Mouse (Mus musculus) forebrain, embryonic 13.5 days (tissue): ENCODE results near the gene Uimc1. TPM values are rescaled to one million over a fixed set of nuclear protein-coding genes. Genes with fewer than 3 reads are reported as not detected.

Source experiments
- ATAC-seq: fragments of 200-750 bp; cut with Nextera tagmentation; 2 replicates; pipeline ENCODE4 v1.8.0; 2017
- H3K27ac ChIP-seq: fragments of 300-500 bp; sonication (generic); 2 replicates; pipeline ENCODE4 v1.5.1; 2015; ENCODE audit warnings: inconsistent platforms, mild to moderate bottlenecking, moderate library complexity
- H3K27me3 ChIP-seq: fragments of 300-500 bp; sonication (generic); 2 replicates; pipeline ENCODE4 v1.6.1; 2015; ENCODE audit warnings: mild to moderate bottlenecking, inconsistent platforms
- H3K36me3 ChIP-seq: fragments of 300-500 bp; sonication (generic); 2 replicates; pipeline ENCODE4 v1.6.1; 2015; ENCODE audit warnings: mild to moderate bottlenecking, inconsistent platforms; ENCODE audit not compliant: poor library complexity, severe bottlenecking
- H3K4me1 ChIP-seq: fragments of 300-500 bp; sonication (generic); 2 replicates; pipeline ENCODE4 v1.6.1; 2015; ENCODE audit warnings: inconsistent platforms
- H3K4me2 ChIP-seq: fragments of 300-500 bp; sonication (generic); 2 replicates; pipeline ENCODE4 v1.6.1; 2015; ENCODE audit warnings: inconsistent platforms, mild to moderate bottlenecking, moderate library complexity
- H3K4me3 ChIP-seq: fragments of 300-500 bp; sonication (generic); 2 replicates; pipeline ENCODE4 v1.5.1; 2015; ENCODE audit warnings: mild to moderate bottlenecking, inconsistent platforms
- H3K9ac ChIP-seq: fragments of 300-500 bp; sonication (generic); 2 replicates; pipeline ENCODE4 v1.6.1; 2015; ENCODE audit warnings: mild to moderate bottlenecking, inconsistent platforms
- H3K9me3 ChIP-seq: fragments of 300-500 bp; sonication (generic); replicated peaks from 2 replicates; pipeline ENCODE4 v1.6.1; 2016; ENCODE audit warnings: inconsistent platforms
- WGBS: fragments of 180-500 bp; shearing (Covaris S2); methylation state at CpG from one replicate; pipeline ENCODE4 v1.1.7; 2015; 5-methylcytosine and 5-hydroxymethylcytosine counted together
- polyA plus RNA-seq: library from polyadenylated mRNA; unstranded; fragments of >200 nt; fragmentation: Nextera tagmentation; extraction: Ambion mirVana; gene quantifications from 2 replicates; pipeline ENCODE4 v1.2.1, GENCODE M21; 2015

The Uimc1 gene
- polyA plus RNA-seq, 1 experiment from 2014 or later = 24.3 TPM

GRCm38 (mm10) chr13:55022715-55023114 lies 77.4 kb downstream of the Uimc1 start:
- WGBS = 85% methylated on average over 9 of the region's 9 CpGs
- ATAC-seq = no peak
- Histone ChIP-seq H3K4me3 (no peak overlapping the region), H3K4me2 (no peak overlapping the region), H3K27me3 (no peaks in the 10 kb centered on the region), H3K4me1 (no peaks in the 10 kb centered on the region), H3K27ac (no peak overlapping the region), H3K36me3 (peaks cover 12% of the 10 kb centered on the region), H3K9ac (no peak overlapping the region), H3K9me3 (no peaks in the 10 kb centered on the region)

GRCm38 (mm10) chr13:55022256-55022655 lies 77.8 kb downstream of the Uimc1 start:
- Histone ChIP-seq H3K4me2 (no peak overlapping the region), H3K36me3 (peaks cover 9% of the 10 kb centered on the region), H3K4me1 (no peaks in the 10 kb centered on the region), H3K27ac (no peak overlapping the region), H3K4me3 (no peak overlapping the region), H3K27me3 (no peaks in the 10 kb centered on the region), H3K9ac (no peak overlapping the region), H3K9me3 (no peaks in the 10 kb centered on the region)
- no peak for ATAC-seq
- 32% methylated on average over 4 of the region's 4 CpGs for WGBS

GRCm38 (mm10) chr13:55021194-55021779 lies 78.8 kb downstream of the Uimc1 start, which contains the start of gene Hk3:
TSS of gene Hk3 (minus strand) at chr13:55021385.
- Histone ChIP-seq H3K9me3 (no peaks in the 10 kb centered on the region), H3K27ac (no peak within 1 kb of the TSS), H3K36me3 (peaks cover 8% of the 10 kb centered on the region), H3K9ac (no peak within 1 kb of the TSS), H3K4me2 (no peak within 1 kb of the TSS), H3K4me3 (no peak within 1 kb of the TSS), H3K27me3 (no peaks in the 10 kb centered on the region), H3K4me1 (no peaks in the 10 kb centered on the region)
- WGBS = 93% methylated on average over 13 of the region's 13 CpGs
- ATAC-seq = no peak

- Histone ChIP-seq H3K27me3 (0 out of 2 replicates have a peak, but pooled peaks cover 2% of the 10 kb centered on the region), H3K4me2 (no peak overlapping the region), H3K4me3 (no peak overlapping the region), H3K9me3 (no peaks in the 10 kb centered on the region), H3K9ac (no peak overlapping the region), H3K36me3 (no peaks in the 10 kb centered on the region), H3K27ac (no peak overlapping the region), H3K4me1 (no peaks in the 10 kb centered on the region)
- WGBS = 95% methylated on average over 4 of the region's 4 CpGs
- no peak for ATAC-seq
Measured at GRCm38 (mm10) chr13:55020051-55020450, 80.0 kb downstream of the Uimc1 start.

GRCm38 (mm10) chr13:55019181-55019580 lies 80.9 kb downstream of the Uimc1 start:
- Histone ChIP-seq H3K4me1 (no peaks in the 10 kb centered on the region), H3K27ac (no peak overlapping the region), H3K27me3 (0 out of 2 replicates have a peak, but pooled peaks cover 4% of the 10 kb centered on the region), H3K9me3 (no peaks in the 10 kb centered on the region), H3K36me3 (no peaks in the 10 kb centered on the region), H3K4me3 (no peak overlapping the region), H3K9ac (no peak overlapping the region), H3K4me2 (no peak overlapping the region)
- ATAC-seq = no peak
- 65% methylated on average over 3 of the region's 3 CpGs for WGBS

- Histone ChIP-seq H3K27ac (no peak overlapping the region), H3K27me3 (0 out of 2 replicates have a peak, but pooled peaks cover 4% of the 10 kb centered on the region), H3K9me3 (no peaks in the 10 kb centered on the region), H3K4me2 (no peak overlapping the region), H3K36me3 (no peaks in the 10 kb centered on the region), H3K4me1 (no peaks in the 10 kb centered on the region), H3K4me3 (no peak overlapping the region), H3K9ac (no peak overlapping the region)
- WGBS = 91% methylated on average over 9 of the region's 9 CpGs
- ATAC-seq = no peak
Measured at GRCm38 (mm10) chr13:55018700-55019099, 81.4 kb downstream of the Uimc1 start.

GRCm38 (mm10) chr13:55017898-55018599 lies 82.1 kb downstream of the Uimc1 start:
- H3K9me3 ChIP-seq = no peaks in the 10 kb centered on the region
- no peak for ATAC-seq
- no peak overlapping the region for H3K4me2 ChIP-seq
- H3K27me3 ChIP-seq = peaks cover 7% of the 10 kb centered on the region; the same call in 1 of the 2 replicates
- no peak overlapping the region for H3K4me3 ChIP-seq
- H3K9ac ChIP-seq = no peak overlapping the region
- no peak overlapping the region for H3K27ac ChIP-seq
- H3K4me1 ChIP-seq = no peaks in the 10 kb centered on the region
- no peaks in the 10 kb centered on the region for H3K36me3 ChIP-seq
- WGBS = 86% methylated on average over 8 of the region's 8 CpGs

GRCm38 (mm10) chr13:55017154-55017897 lies 82.8 kb downstream of the Uimc1 start:
- Histone ChIP-seq H3K36me3 (no peaks in the 10 kb centered on the region), H3K4me1 (peaks cover 1% of the 10 kb centered on the region), H3K9me3 (no peaks in the 10 kb centered on the region), H3K27me3 (peaks cover 8% of the 10 kb centered on the region; the same call in 1 of the 2 replicates), H3K4me2 (no peak overlapping the region), H3K27ac (no peak overlapping the region), H3K4me3 (no peak overlapping the region), H3K9ac (no peak overlapping the region)
- 88% methylated on average over 12 of the region's 12 CpGs for WGBS
- no peak for ATAC-seq

GRCm38 (mm10) chr13:55014451-55014850 lies 85.6 kb downstream of the Uimc1 start:
- Histone ChIP-seq H3K9ac (no peak overlapping the region), H3K9me3 (no peaks in the 10 kb centered on the region), H3K27ac (no peak overlapping the region), H3K4me2 (no peak overlapping the region), H3K4me1 (peaks cover 7% of the 10 kb centered on the region), H3K27me3 (peaks cover 11% of the 10 kb centered on the region; the same call in 1 of the 2 replicates), H3K4me3 (no peak overlapping the region), H3K36me3 (no peaks in the 10 kb centered on the region)
- ATAC-seq = no peak
- 62% methylated on average over 9 of the region's 9 CpGs for WGBS

GRCm38 (mm10) chr13:55013702-55014344 lies 86.3 kb downstream of the Uimc1 start:
- Histone ChIP-seq H3K4me3 (no peak overlapping the region), H3K36me3 (no peaks in the 10 kb centered on the region), H3K27ac (no peak overlapping the region), H3K9ac (no peak overlapping the region), H3K4me1 (peaks cover 9% of the 10 kb centered on the region), H3K4me2 (no peak overlapping the region), H3K9me3 (no peaks in the 10 kb centered on the region), H3K27me3 (peaks cover 11% of the 10 kb centered on the region; the same call in 1 of the 2 replicates)
- WGBS = 24% methylated on average over 9 of the region's 9 CpGs
- ATAC-seq = no peak

- no peaks in the 10 kb centered on the region for H3K9me3 ChIP-seq
- peaks cover 19% of the 10 kb centered on the region for H3K4me1 ChIP-seq
- 0 out of 2 replicates have a peak, but pooled peaks have one; percentile 46 for ATAC-seq
- peaks cover 11% of the 10 kb centered on the region; the same call in 1 of the 2 replicates for H3K27me3 ChIP-seq
- H3K9ac ChIP-seq = no peak overlapping the region
- H3K4me3 ChIP-seq = no peak overlapping the region
- H3K4me2 ChIP-seq = peak overlapping the region; percentile 24
- 4% methylated on average over 14 of the region's 14 CpGs for WGBS
- H3K36me3 ChIP-seq = no peaks in the 10 kb centered on the region
- H3K27ac ChIP-seq = no peak overlapping the region
Measured at GRCm38 (mm10) chr13:55011981-55012478, 88.1 kb downstream of the Uimc1 start.
